Mouse (Mus musculus) mesoderm, embryonic 11.5 days (tissue): ENCODE results near the gene Nxf1.

ENCODE experiments used
- DNase-seq: peaks from one replicate; pipeline ENCODE4 v3.0.0-alpha.2; 2012; ENCODE audit warnings: low read depth, low spot score

Gene Nxf1

DNA sequence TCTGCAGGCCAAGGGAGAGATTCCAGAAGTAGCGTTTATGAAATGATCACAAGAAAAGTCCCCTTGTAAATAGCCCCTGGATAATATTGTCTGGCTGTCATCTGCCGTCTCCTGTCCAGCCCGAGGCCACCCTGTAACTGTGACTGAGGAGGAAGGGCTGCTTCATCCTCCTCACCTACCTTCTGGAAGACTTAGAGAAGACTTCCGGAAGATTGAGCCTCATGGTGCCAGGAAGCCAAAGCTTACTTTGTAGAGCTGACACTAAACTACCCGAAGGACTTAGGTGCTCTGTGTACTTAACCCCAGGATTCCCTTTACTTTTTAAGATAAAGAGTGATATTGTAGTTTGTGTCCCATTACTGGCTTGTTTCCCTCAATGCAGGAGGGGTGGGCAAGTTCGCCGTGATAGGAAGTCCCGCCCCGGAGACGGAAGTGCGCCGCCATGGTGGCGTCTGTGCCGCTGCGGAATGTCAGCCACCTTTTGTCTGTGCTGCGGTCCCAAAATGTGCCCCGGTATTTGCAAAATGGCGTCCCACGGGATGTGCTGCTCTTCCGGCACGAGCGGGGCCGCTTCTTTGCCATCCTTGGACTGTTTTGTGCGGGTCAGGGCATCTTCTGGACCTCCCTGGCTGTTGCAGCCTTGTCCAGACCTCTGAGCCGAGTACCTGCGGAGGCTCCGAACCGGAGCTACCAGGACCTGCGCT is 13.8 kb downstream of the Nxf1 start, which contains the start of gene Tmem223:
Tmem223 (plus strand) TSS at position 430 of the 704 bp plus-strand sequence.
- peak; percentile 77 for DNase-seq

- no peak for DNase-seq
Measured at GRCm38 (mm10) chr19:8772996-8773395, 16.1 kb downstream of the Nxf1 start.

DNA sequence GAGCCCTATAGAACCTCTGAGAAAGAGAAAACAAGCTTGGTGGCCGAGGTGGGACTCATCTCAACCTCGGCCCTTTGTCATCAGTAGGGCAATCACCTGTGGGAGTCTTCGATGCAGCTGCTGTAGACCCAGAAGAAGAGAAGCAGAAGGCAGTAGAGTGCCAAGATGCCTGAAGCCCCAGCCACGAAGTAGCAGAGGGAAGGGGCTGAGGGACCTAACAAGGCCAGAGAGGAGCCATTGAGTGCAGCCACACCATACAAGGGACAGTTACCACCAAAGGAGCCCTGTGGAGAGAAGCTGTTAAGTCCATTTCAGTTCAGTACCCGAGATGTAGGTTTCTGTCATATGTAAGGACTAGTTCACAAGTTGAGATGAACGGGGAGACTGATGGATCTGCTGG is 16.5 kb downstream of the Nxf1 start:
- no peak for DNase-seq

- peak; percentile 95 for DNase-seq
Measured at GRCm38 (mm10) chr19:8774086-8774835, 17.4 kb downstream of the Nxf1 start, which contains the start of gene Tmem179b. Gene Tmem179b, minus strand, starts transcription at chr19:8774467.

GRCm38 (mm10) chr19:8774951-8775421 is 18.1 kb downstream of the Nxf1 start:
- no peak for DNase-seq

GRCm38 (mm10) chr19:8786008-8786781 is 29.3 kb downstream of the Nxf1 start, which contains the start of gene Taf6l:
Gene Taf6l, minus strand, starts transcription at chr19:8786417.
- DNase-seq: peak; percentile 95

GRCm38 (mm10) chr19:8788521-8788920 is 31.6 kb downstream of the Nxf1 start:
- peak; percentile 66 for DNase-seq

DNA sequence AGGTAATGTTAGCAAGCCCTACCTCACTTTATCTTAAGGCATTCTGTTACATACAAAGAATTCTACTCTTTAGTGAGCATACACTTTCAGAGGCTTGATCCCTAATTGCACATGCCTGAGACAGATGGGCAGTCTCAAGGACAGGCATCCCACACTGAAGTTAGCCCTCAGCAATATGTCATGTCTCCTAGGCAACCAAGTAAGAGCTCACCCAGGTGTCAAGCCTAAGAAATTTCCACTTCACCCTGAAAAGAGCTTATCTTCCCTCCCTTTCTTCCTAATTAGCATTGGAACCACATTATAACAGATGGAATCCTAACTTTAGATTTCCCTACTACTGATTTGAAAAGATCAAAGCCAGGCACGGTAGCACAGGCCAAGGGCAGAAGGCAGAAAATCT is 32.3 kb downstream of the Nxf1 start:
- DNase-seq: no peak

DNA sequence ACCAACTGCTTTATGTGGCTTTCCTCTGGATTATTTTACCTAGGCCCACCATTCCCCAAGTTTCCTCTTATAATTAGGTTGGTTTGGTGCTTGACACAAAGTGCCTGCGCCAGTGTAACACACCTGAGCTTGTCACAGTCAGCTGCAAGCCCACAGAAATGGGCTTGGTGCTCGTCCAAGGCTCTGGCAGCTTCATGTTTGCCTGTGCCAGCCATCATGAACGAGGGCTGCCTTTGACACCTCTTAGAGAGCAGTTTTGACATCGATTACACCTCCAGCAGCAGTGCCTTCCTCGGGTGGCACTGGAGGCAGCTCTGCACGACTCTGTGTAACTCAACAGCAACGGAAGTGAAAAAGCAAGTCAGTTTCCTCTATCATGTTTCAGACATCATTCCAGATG is 33.3 kb downstream of the Nxf1 start:
- no peak for DNase-seq

DNA sequence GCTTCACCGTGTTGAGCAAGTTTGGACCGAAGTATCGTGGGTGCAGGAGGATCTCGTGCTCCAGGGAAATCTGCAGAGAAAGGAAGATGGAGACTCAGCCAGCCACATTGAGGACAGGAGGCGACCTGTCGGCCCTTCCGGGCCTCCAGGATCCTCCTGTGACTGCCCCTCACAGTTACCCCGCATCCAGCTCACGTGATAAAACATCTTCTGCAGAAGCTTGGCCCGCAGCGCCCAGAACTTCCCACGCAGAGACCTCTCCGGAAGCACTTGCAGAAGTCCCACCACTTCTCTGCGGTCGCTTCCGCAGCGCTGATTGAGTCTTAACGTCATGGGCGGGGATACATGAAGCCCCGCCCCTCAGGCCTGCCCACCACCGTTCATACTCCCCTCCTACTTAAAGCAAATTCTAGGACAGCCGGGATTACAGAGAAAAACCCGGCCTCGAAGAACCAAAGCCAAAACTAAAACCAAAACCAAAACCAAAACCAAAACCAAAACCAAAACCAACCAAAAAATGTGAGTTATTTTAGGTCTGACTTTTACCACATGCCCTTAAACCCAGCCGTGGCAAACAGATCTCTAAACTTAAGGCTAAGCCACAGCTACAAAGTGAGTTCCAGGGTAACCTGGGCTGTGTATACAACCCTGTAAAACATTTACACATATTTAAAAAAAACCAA is 41.5 kb downstream of the Nxf1 start, which contains the start of gene Polr2g:
Polr2g (minus strand) TSS at position 314 of the 683 bp plus-strand sequence.
- DNase-seq: peak; percentile 95

DNA sequence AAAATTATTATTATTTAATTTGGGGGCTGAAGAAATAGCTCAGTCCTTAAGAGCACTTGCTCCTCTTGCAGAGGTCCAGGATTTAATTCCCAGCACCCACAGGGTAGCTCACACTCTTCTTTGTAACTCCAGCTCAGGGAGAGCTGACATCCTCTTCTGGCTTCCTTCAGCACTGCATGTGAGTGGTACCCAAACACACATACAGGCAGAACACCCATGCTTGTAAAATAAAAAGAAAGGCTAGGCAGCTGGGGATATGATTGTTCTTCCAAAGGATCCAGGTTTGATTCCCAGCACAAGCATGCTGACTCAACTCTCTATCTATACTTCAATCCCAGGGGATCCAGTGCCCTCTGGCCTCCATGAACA is 42.1 kb downstream of the Nxf1 start:
- DNase-seq: no peak

GRCm38 (mm10) chr19:8802130-8802821 is 45.4 kb downstream of the Nxf1 start, which contains the start of gene Zbtb3:
Gene Zbtb3, plus strand, starts transcription at chr19:8802555.
- peak; percentile 97 for DNase-seq

DNA sequence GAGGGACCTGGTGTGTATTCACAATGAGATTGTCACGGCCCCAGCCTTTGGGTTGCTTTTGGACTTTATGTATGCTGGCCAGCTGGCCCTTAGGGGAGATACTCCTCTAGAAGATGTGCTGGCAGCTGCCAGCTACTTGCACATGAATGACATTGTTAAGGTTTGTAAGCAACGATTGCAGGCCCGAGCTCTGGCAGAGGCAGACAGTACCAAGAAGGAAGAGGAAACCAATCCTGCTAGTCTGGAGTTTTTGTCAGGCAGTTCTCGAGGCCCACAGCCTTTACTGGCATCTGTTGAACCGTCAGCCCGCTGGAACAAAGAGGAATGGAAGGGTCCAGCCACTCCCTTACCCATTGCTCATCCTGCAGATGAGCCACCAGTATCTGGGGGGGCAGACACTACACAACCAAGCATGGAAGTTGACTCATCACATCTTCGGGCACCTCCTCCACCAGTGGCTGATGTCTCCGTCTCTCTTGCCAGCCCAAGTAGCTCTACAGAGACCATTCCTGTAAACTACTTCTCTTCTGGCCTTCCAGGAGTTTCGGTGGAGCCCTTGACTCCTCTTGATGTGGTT is 46.4 kb downstream of the Nxf1 start:
- no peak for DNase-seq

- no peak for DNase-seq
Measured at GRCm38 (mm10) chr19:8803879-8804660, 47.2 kb downstream of the Nxf1 start.

DNA sequence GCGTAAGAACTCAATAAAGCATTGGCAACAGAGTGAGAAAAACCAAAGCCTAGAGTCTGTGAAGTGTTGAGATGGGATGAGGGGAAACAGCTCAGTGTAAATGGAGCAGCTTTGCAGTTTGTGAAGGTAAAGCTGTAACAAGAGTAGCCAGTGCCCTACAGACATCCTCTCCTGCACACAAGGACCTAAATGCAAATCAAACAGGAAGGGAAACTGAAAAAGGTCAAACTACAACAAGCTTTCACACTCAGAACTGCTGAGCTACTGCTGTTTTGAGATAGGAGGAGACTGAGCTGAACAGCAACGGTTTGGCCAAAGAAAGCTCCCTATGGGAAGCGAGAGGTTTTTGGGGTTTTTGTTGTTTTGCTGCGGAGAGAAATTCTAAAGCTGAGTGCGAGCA is 49.9 kb downstream of the Nxf1 start:
- no peak for DNase-seq

DNA sequence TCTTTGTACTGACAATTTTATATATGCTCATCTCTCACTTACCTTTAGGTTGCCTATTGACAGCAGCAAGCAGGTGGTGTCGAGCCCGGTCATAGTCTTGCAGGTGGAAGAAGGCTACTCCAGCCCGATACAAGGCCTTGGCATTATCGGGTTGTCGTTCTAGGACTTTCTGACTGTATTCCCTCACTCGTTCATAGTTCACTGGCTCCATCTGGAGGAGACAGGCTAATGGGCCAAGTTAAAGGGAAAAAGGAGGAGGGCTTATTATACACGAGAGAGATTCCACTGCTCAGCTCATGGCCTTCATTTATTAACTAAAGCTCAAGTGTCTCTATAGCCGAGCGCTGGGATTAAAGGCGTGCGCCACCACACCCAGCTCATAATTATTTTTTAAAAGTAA is 58.9 kb downstream of the Nxf1 start:
- DNase-seq: no peak

- no peak for DNase-seq
Measured at GRCm38 (mm10) chr19:8817001-8817400, 60.1 kb downstream of the Nxf1 start.

- DNase-seq: no peak
Measured at GRCm38 (mm10) chr19:8818301-8818798, 61.5 kb downstream of the Nxf1 start.
